Mouse (Mus musculus) bone marrow macrophage, adult 2 months (primary cell): ENCODE results near the gene Ssxb6. TPM values are rescaled to one million over a fixed set of nuclear protein-coding genes. Genes with fewer than 3 reads are reported as not detected.
"Not testable (repeated sequence)": the region's sequence is repeated elsewhere in the genome, so short reads cannot be mapped to it uniquely, and the experiment has no call there.

Experiments used
- H3K27ac ChIP-seq: 2 replicates; pipeline ENCODE4 v1.5.1; 2012; ENCODE audit warnings: low read depth, low read length; ENCODE audit not compliant: insufficient read depth
- H3K4me1 ChIP-seq: 2 replicates; pipeline ENCODE4 v1.6.1; 2012; ENCODE audit warnings: low read length; ENCODE audit not compliant: control insufficient read depth, insufficient read depth
- H3K4me3 ChIP-seq: 2 replicates; pipeline ENCODE4 v1.5.1; 2012; ENCODE audit warnings: mild to moderate bottlenecking, low read length, moderate library complexity; ENCODE audit not compliant: insufficient read depth
- CTCF ChIP-seq: IDR thresholded peaks from 2 replicates; pipeline ENCODE4 v1.5.1; 2012; ENCODE audit warnings: low read depth, mild to moderate bottlenecking, low read length, moderate library complexity
- POLR2A ChIP-seq: IDR thresholded peaks from 2 replicates; pipeline ENCODE4 v1.6.1; 2012; ENCODE audit warnings: mild to moderate bottlenecking, low read depth, low read length, borderline replicate concordance
- polyA plus RNA-seq: library from polyadenylated mRNA; stranded (reverse); fragments of >200 nt; gene quantifications from 2 replicates; pipeline ENCODE4 v1.2.4, GENCODE M21; 2012; ENCODE audit not compliant: missing spikeins, insufficient read depth, insufficient read length

The Ssxb6 gene
- not detected in 2 replicates for polyA plus RNA-seq

DNA sequence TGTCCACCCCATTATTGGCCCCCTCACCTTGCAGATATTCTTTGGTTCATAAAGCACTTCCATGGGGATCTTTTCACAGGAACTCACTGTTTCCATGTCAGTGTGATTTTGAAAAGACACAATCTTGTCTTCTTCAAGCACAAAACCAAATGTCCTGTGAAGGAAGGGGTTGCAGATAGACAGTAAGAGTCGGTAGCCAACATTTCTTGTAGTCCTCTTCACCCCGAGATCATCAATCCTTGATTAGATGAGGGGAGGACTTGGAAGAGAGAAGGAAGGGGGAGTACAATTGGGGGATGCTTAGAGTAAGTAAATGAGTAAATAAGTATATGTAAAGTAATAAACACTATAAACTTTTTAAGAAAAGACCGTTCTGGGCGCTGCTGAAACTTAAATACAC, at the start of gene Ssxb6:
Ssxb6 (minus strand) TSS at position 101 of the 400 bp plus-strand sequence.
- not testable (repeated sequence) for H3K4me1 ChIP-seq, H3K27ac ChIP-seq

DNA sequence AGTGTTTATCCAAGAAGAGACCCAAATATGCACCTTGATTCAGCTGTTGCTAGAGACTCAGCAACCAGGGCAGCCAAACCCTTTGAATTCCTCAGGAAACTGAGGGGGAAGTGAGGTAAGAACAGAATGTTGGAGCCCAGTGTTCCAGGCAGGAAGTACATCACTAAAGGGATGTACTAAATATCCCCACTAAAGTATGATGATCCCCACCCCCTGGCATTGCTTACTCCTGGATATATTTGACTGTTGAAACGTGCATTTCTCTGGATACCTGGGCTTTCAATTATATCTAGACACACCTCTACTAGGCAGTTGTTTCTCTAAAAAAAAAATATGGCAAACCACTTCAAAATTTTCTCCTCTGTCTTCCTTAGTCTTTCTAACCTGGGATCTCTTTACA, 43.7 kb upstream of the Ssxb6 start, which contains the start of gene Ssxb3:
Ssxb3 (minus strand) TSS at position 101 of the 400 bp plus-strand sequence.
- not testable (repeated sequence) for H3K4me1 ChIP-seq, H3K27ac ChIP-seq, H3K4me3 ChIP-seq

More for the DNA sequence above, at the start of gene Ssxb6:
- not testable (repeated sequence) for H3K4me3 ChIP-seq

DNA sequence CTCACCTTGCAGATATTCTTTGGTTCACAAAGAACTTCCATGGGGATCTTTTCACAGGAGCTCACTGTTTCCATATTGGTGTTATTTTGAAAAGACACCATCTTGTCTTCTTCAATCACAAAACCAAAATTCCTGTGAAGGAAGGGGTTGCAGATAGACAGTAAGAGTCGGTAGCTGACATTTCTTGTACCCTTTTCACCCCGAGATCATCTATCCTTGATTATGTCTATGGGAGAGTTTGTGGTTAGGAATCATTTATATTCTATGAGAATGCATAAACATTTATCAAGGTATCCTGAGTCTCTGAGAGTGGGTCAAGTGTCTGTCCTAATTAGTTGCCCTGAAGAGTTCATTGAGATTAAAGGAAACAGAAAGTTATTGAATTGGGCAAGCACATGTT, 23.2 kb downstream of the Ssxb6 start, which contains the start of gene Gm14459:
Gm14459 (minus strand) TSS at position 101 of the 400 bp plus-strand sequence.
- TF ChIP-seq CTCF (no peak), POLR2A (no peak)
- H3K4me3 ChIP-seq: no peak within 1 kb of the TSS
- no peak within 1 kb of the TSS for H3K27ac ChIP-seq
- no peaks in the 10 kb centered on the region for H3K4me1 ChIP-seq

Other genes with a start within 250 kb of the Ssxb6 start
- gene Ssxb10, start 220.8 kb downstream of the Ssxb6 start, polyA plus RNA-seq: not detected in 2 replicates
- gene Ssxb9, start 181.3 kb downstream of the Ssxb6 start, polyA plus RNA-seq: not detected in 2 replicates
- not detected in 2 replicates for gene Ssxb1, start 134.9 kb downstream of the Ssxb6 start, polyA plus RNA-seq
- gene Ssxb2, start 86.5 kb downstream of the Ssxb6 start, polyA plus RNA-seq: not detected in 2 replicates
- gene Gm14459, start 23.3 kb downstream of the Ssxb6 start, polyA plus RNA-seq: not detected in 2 replicates
- gene Ssxb3, start 43.6 kb upstream of the Ssxb6 start, polyA plus RNA-seq: not detected in 2 replicates
- not detected in 2 replicates for gene Ssxb8, start 142.6 kb upstream of the Ssxb6 start, polyA plus RNA-seq
- not detected in 2 replicates for gene Ssx9, start 200.2 kb upstream of the Ssxb6 start, polyA plus RNA-seq